ENCODE assay signal across 2 mouse cellular contexts in genomic region chr5:114772456-114773203, GRCm38 (mm10).
A peak's percentile ranks its signal among the peaks of the same experiment; 100 is the strongest.
TF ChIP-seq lines count a peak whose summit lies in the region.

No protein-coding gene starts in this region.

TF ChIP-seq in MEL, 35 proteins besides CTCF, POLR2A, EP300 and RAD21 (continued from another document):
- no peak for TF ChIP-seq CHD2 (IDR thresholded peaks at IDR 0.05; ENCODE audit: low read length)
- no peak for TF ChIP-seq MAFK (IDR thresholded peaks at IDR 0.05; ENCODE audit: borderline replicate concordance, low read depth, low read length)
- no peak for TF ChIP-seq MAX (IDR thresholded peaks at IDR 0.05; ENCODE audit: low read length)
- no peak for TF ChIP-seq MAZ (IDR thresholded peaks at IDR 0.05; ENCODE audit: low read depth, low read length)
- no peak for TF ChIP-seq JUND (IDR thresholded peaks at IDR 0.05; ENCODE audit: low read depth, low read length)
- TF ChIP-seq NRF1 (IDR thresholded peaks at IDR 0.05; ENCODE audit: insufficient read depth, low read depth, low read length, poor library complexity, severe bottlenecking), result 0 out of 2 replicates have a peak, but pooled peaks have one; percentile 16
- TF ChIP-seq ETS1 (IDR thresholded peaks at IDR 0.05; ENCODE audit: low read depth, low read length), result 0 out of 2 replicates have a peak, but pooled peaks have one; percentile 17
- TF ChIP-seq USF2 (IDR thresholded peaks at IDR 0.05; ENCODE audit: borderline replicate concordance in 1 of 2, insufficient read depth in 1 of 2, low read depth in 1 of 2, low read length in 2 of 2), result no peak
- no peak for TF ChIP-seq TBP (IDR thresholded peaks at IDR 0.05; ENCODE audit: low read depth, low read length)
- TF ChIP-seq ZKSCAN1 (IDR thresholded peaks at IDR 0.05; ENCODE audit: low read depth, low read length), result no peak
- TF ChIP-seq BHLHE40 (IDR thresholded peaks at IDR 0.05; ENCODE audit: borderline replicate concordance, low read depth, low read length), result no peak
- no peak for TF ChIP-seq HCFC1 (IDR thresholded peaks at IDR 0.05; ENCODE audit: low read depth, low read length)
- no peak for TF ChIP-seq TCF12 (IDR thresholded peaks at IDR 0.05; ENCODE audit: low read depth, low read length)
- no peak for TF ChIP-seq GATA1 (IDR thresholded peaks at IDR 0.05; ENCODE audit: low read depth, low read length)
- peak; percentile 77; the same call in 1 of the 2 replicates for TF ChIP-seq CHD1 (IDR thresholded peaks at IDR 0.05; ENCODE audit: low read depth, low read length)
- no peak for TF ChIP-seq MEF2A (IDR thresholded peaks at IDR 0.05; ENCODE audit: extremely low read depth, insufficient replicate concordance, low read depth, low read length, poor library complexity, severe bottlenecking)
- no peak for TF ChIP-seq RCOR1 (IDR thresholded peaks at IDR 0.05; ENCODE audit: low read depth, low read length)
- no peak for TF ChIP-seq ZNF384 (IDR thresholded peaks at IDR 0.05; ENCODE audit: low read depth, low read length)
- no peak for TF ChIP-seq UBTF (IDR thresholded peaks at IDR 0.05; ENCODE audit: borderline replicate concordance, insufficient read depth, low read depth, low read length)
- no peak for TF ChIP-seq POLR2AphosphoS2 (IDR thresholded peaks at IDR 0.05; ENCODE audit: low read length)
- TF ChIP-seq SIN3A (IDR thresholded peaks at IDR 0.05; ENCODE audit: low read length), result peak; percentile 22; the same call in 1 of the 2 replicates
- TF ChIP-seq MYB (IDR thresholded peaks at IDR 0.05; ENCODE audit: low read depth, low read length), result peak; percentile 27; the same call in 1 of the 2 replicates
- TF ChIP-seq SMC3 (IDR thresholded peaks at IDR 0.05; ENCODE audit: low read depth, low read length), result no peak
- TF ChIP-seq GABPA (IDR thresholded peaks at IDR 0.05; ENCODE audit: low read depth, low read length), result no peak
- TF ChIP-seq E2F4 (IDR thresholded peaks at IDR 0.05; ENCODE audit: borderline replicate concordance, low read depth, low read length), result no peak
- TF ChIP-seq KAT2A (conservative IDR thresholded peaks at IDR 0.05; ENCODE audit: low read depth, low read length), result no peak

TF ChIP-seq in myocyte, 11 proteins besides CTCF, POLR2A, EP300 and RAD21 (continued from another document):
- TF ChIP-seq CEBPB (IDR thresholded peaks at IDR 0.05; ENCODE audit: insufficient read depth, poor library complexity, severe bottlenecking), result no peak
